Mouse (Mus musculus) neural tube, embryonic 14.5 days (tissue): ENCODE measurements around the gene Ephx1. TPM values are rescaled to one million over a fixed set of nuclear protein-coding genes. Genes with fewer than 3 reads are reported as not detected.

Source experiments
- ATAC-seq: fragments of 200-750 bp; cut with Nextera tagmentation; 2 replicates; pipeline ENCODE4 v1.8.0; 2017; ENCODE audit warnings: low read depth, mild to moderate bottlenecking, moderate TSS enrichment, moderate library complexity
- H3K27ac ChIP-seq: fragments of 300-500 bp; sonication (generic); 2 replicates; pipeline ENCODE4 v1.5.1; 2014; ENCODE audit warnings: low read depth, mild to moderate bottlenecking, control low read depth, low read length, moderate library complexity, mixed read lengths
- H3K27me3 ChIP-seq: fragments of 300-500 bp; sonication (generic); 2 replicates; pipeline ENCODE4 v1.6.1; 2014; ENCODE audit warnings: low read length; ENCODE audit not compliant: control insufficient read depth, insufficient read depth
- H3K36me3 ChIP-seq: fragments of 300-500 bp; sonication (generic); 2 replicates; pipeline ENCODE4 v1.6.1; 2014; ENCODE audit warnings: low read length, mixed read lengths; ENCODE audit not compliant: control insufficient read depth, insufficient read depth
- H3K4me1 ChIP-seq: fragments of 300-500 bp; sonication (generic); 2 replicates; pipeline ENCODE4 v1.6.1; 2014; ENCODE audit warnings: low read length; ENCODE audit not compliant: control insufficient read depth, insufficient read depth
- H3K4me2 ChIP-seq: fragments of 300-500 bp; sonication (generic); 2 replicates; pipeline ENCODE4 v1.6.1; 2014; ENCODE audit warnings: mild to moderate bottlenecking, low read depth, low read length, control low read depth
- H3K4me3 ChIP-seq: fragments of 300-500 bp; sonication (generic); 2 replicates; pipeline ENCODE4 v1.5.1; 2014; ENCODE audit warnings: low read depth, low read length, control low read depth, mixed read lengths
- H3K9ac ChIP-seq: fragments of 300-500 bp; sonication (generic); replicated peaks from 2 replicates; pipeline ENCODE4 v1.6.1; 2014; ENCODE audit warnings: low read depth, mild to moderate bottlenecking, control low read depth, low read length, mixed read lengths
- H3K9me3 ChIP-seq: fragments of 300-500 bp; sonication (generic); 2 replicates; pipeline ENCODE4 v1.6.1; 2016; ENCODE audit warnings: low read length; ENCODE audit not compliant: control insufficient read depth
- WGBS: fragments of 180-500 bp; shearing (Covaris S2); extraction: QIAGEN DNeasy Blood & Tissue Kit; methylation state at CpG from one replicate; pipeline ENCODE4 v1.1.7; 2014; 5-methylcytosine and 5-hydroxymethylcytosine counted together
- polyA plus RNA-seq: library from polyadenylated mRNA; unstranded; fragments of >200 nt; fragmentation: Nextera tagmentation; extraction: Ambion mirVana; gene quantifications from 2 replicates; pipeline ENCODE4 v1.2.1, GENCODE M21; 2014

Gene Ephx1
- polyA plus RNA-seq, 1 experiment from 2014 or later = 5.3 TPM

- H3K9me3 ChIP-seq = no peaks in the 10 kb centered on the region
- H3K27me3 ChIP-seq = no peaks in the 10 kb centered on the region
- H3K9ac ChIP-seq = no peak overlapping the region
- WGBS = 84% methylated on average over 4 of the region's 4 CpGs
- H3K4me2 ChIP-seq = peak overlapping the region; percentile 74
- no peak for ATAC-seq
- no peaks in the 10 kb centered on the region for H3K36me3 ChIP-seq
- H3K27ac ChIP-seq = no peak overlapping the region
- H3K4me1 ChIP-seq = 0 out of 2 replicates have a peak, but pooled peaks cover 13% of the 10 kb centered on the region
- no peak overlapping the region for H3K4me3 ChIP-seq
Measured at GRCm38 (mm10) chr1:181016045-181016444, 4.7 kb downstream of the Ephx1 start.

- H3K4me1 ChIP-seq = 0 out of 2 replicates have a peak, but pooled peaks cover 13% of the 10 kb centered on the region
- H3K4me3 ChIP-seq = no peak overlapping the region
- H3K9ac ChIP-seq = no peak overlapping the region
- no peak for ATAC-seq
- no peaks in the 10 kb centered on the region for H3K36me3 ChIP-seq
- no peak overlapping the region for H3K4me2 ChIP-seq
- H3K27ac ChIP-seq = no peak overlapping the region
- H3K27me3 ChIP-seq = no peaks in the 10 kb centered on the region
- no peaks in the 10 kb centered on the region for H3K9me3 ChIP-seq
Measured at GRCm38 (mm10) chr1:181015558-181015957, 5.1 kb downstream of the Ephx1 start.

- no peaks in the 10 kb centered on the region for H3K9me3 ChIP-seq
- no peaks in the 10 kb centered on the region for H3K27me3 ChIP-seq
- WGBS = 73% methylated on average over 6 of the region's 6 CpGs
- no peak overlapping the region for H3K9ac ChIP-seq
- H3K4me3 ChIP-seq = no peak overlapping the region
- no peak overlapping the region for H3K4me2 ChIP-seq
- no peaks in the 10 kb centered on the region for H3K36me3 ChIP-seq
- no peak overlapping the region for H3K27ac ChIP-seq
- H3K4me1 ChIP-seq = 0 out of 2 replicates have a peak, but pooled peaks cover 13% of the 10 kb centered on the region
- no peak for ATAC-seq
Measured at GRCm38 (mm10) chr1:181014731-181015500, 5.8 kb downstream of the Ephx1 start.

- WGBS = 82% methylated on average over 6 of the region's 6 CpGs
- Histone ChIP-seq H3K9ac (no peak overlapping the region), H3K27me3 (no peaks in the 10 kb centered on the region), H3K4me2 (no peak overlapping the region), H3K9me3 (no peaks in the 10 kb centered on the region), H3K4me3 (no peak overlapping the region), H3K27ac (no peak overlapping the region), H3K4me1 (0 out of 2 replicates have a peak, but pooled peaks cover 13% of the 10 kb centered on the region), H3K36me3 (no peaks in the 10 kb centered on the region)
- no peak for ATAC-seq
Measured at GRCm38 (mm10) chr1:181013446-181013845, 7.3 kb downstream of the Ephx1 start.

- 79% methylated on average over 3 of the region's 3 CpGs for WGBS
- no peak overlapping the region for H3K4me3 ChIP-seq
- H3K4me2 ChIP-seq = no peak overlapping the region
- no peaks in the 10 kb centered on the region for H3K9me3 ChIP-seq
- H3K27ac ChIP-seq = no peak overlapping the region
- H3K36me3 ChIP-seq = no peaks in the 10 kb centered on the region
- no peaks in the 10 kb centered on the region for H3K27me3 ChIP-seq
- no peak overlapping the region for H3K9ac ChIP-seq
- no peak for ATAC-seq
- 0 out of 2 replicates have a peak, but pooled peaks cover 10% of the 10 kb centered on the region for H3K4me1 ChIP-seq
Measured at GRCm38 (mm10) chr1:181012416-181012815, 8.3 kb downstream of the Ephx1 start.

GRCm38 (mm10) chr1:181011601-181012000 is 9.1 kb downstream of the Ephx1 start:
- no peak overlapping the region for H3K4me2 ChIP-seq
- no peak overlapping the region for H3K4me3 ChIP-seq
- 0 out of 2 replicates have a peak, but pooled peaks cover 8% of the 10 kb centered on the region for H3K4me1 ChIP-seq
- no peaks in the 10 kb centered on the region for H3K27me3 ChIP-seq
- 39% methylated on average over 5 of the region's 5 CpGs for WGBS
- no peak overlapping the region for H3K27ac ChIP-seq
- no peaks in the 10 kb centered on the region for H3K9me3 ChIP-seq
- no peak overlapping the region for H3K9ac ChIP-seq
- ATAC-seq = no peak
- H3K36me3 ChIP-seq = no peaks in the 10 kb centered on the region

GRCm38 (mm10) chr1:181010171-181010932 is 10.4 kb downstream of the Ephx1 start:
- H3K4me3 ChIP-seq = no peak overlapping the region
- H3K27ac ChIP-seq = no peak overlapping the region
- no peaks in the 10 kb centered on the region for H3K27me3 ChIP-seq
- H3K9ac ChIP-seq = no peak overlapping the region
- H3K36me3 ChIP-seq = no peaks in the 10 kb centered on the region
- H3K4me1 ChIP-seq = no peaks in the 10 kb centered on the region
- H3K9me3 ChIP-seq = no peaks in the 10 kb centered on the region
- no peak overlapping the region for H3K4me2 ChIP-seq
- 62% methylated on average over 4 of the region's 4 CpGs for WGBS
- no peak for ATAC-seq

- Histone ChIP-seq H3K4me2 (no peak overlapping the region), H3K4me3 (no peak overlapping the region), H3K9me3 (no peaks in the 10 kb centered on the region), H3K4me1 (no peaks in the 10 kb centered on the region), H3K27ac (no peak overlapping the region), H3K27me3 (no peaks in the 10 kb centered on the region), H3K9ac (no peak overlapping the region), H3K36me3 (no peaks in the 10 kb centered on the region)
- no peak for ATAC-seq
- WGBS = 70% methylated on average over 3 of the region's 3 CpGs
Measured at GRCm38 (mm10) chr1:181009754-181010153, 10.9 kb downstream of the Ephx1 start.

GRCm38 (mm10) chr1:181009011-181009590 is 11.6 kb downstream of the Ephx1 start:
- no peaks in the 10 kb centered on the region for H3K9me3 ChIP-seq
- 93% methylated on average over 4 of the region's 4 CpGs for WGBS
- no peak overlapping the region for H3K27ac ChIP-seq
- ATAC-seq = no peak
- no peaks in the 10 kb centered on the region for H3K36me3 ChIP-seq
- H3K4me2 ChIP-seq = no peak overlapping the region
- no peak overlapping the region for H3K9ac ChIP-seq
- H3K4me1 ChIP-seq = no peaks in the 10 kb centered on the region
- no peaks in the 10 kb centered on the region for H3K27me3 ChIP-seq
- no peak overlapping the region for H3K4me3 ChIP-seq
